Mouse (Mus musculus) hindbrain, embryonic 15.5 days (tissue): ENCODE results near the gene Tmem117. TPM values are rescaled to one million over a fixed set of nuclear protein-coding genes. Genes with fewer than 3 reads are reported as not detected.

Source experiments
- ATAC-seq: fragments of 200-750 bp; cut with Nextera tagmentation; 2 replicates; pipeline ENCODE4 v1.8.0; 2017; ENCODE audit warnings: low read depth, moderate number of reproducible peaks, moderate TSS enrichment; ENCODE audit not compliant: low FRiP score
- H3K27ac ChIP-seq: fragments of 300-500 bp; sonication (generic); replicated peaks from 2 replicates; pipeline ENCODE4 v1.5.1; 2015; ENCODE audit warnings: mild to moderate bottlenecking, inconsistent platforms
- H3K27me3 ChIP-seq: fragments of 300-500 bp; sonication (generic); 2 replicates; pipeline ENCODE4 v1.6.1; 2015; ENCODE audit warnings: control low read depth, inconsistent platforms
- H3K36me3 ChIP-seq: fragments of 300-500 bp; sonication (generic); 2 replicates; pipeline ENCODE4 v1.6.1; 2015; ENCODE audit warnings: control low read depth, inconsistent platforms
- H3K4me1 ChIP-seq: fragments of 300-500 bp; sonication (generic); replicated peaks from 2 replicates; pipeline ENCODE4 v1.6.1; 2015; ENCODE audit warnings: control low read depth, inconsistent platforms
- H3K4me2 ChIP-seq: fragments of 300-500 bp; sonication (generic); 2 replicates; pipeline ENCODE4 v1.6.1; 2015; ENCODE audit warnings: moderate library complexity, mild to moderate bottlenecking, inconsistent platforms
- H3K4me3 ChIP-seq: fragments of 300-500 bp; sonication (generic); 2 replicates; pipeline ENCODE4 v1.5.1; 2015; ENCODE audit warnings: mild to moderate bottlenecking, inconsistent platforms
- H3K9ac ChIP-seq: fragments of 300-500 bp; sonication (generic); 2 replicates; pipeline ENCODE4 v1.6.1; 2015; ENCODE audit warnings: inconsistent platforms
- H3K9me3 ChIP-seq: fragments of 300-500 bp; sonication (generic); 2 replicates; pipeline ENCODE4 v1.6.1; 2016; ENCODE audit warnings: control low read depth, inconsistent platforms
- WGBS: fragments of 180-500 bp; shearing (Covaris S2); methylation state at CpG from one replicate; pipeline ENCODE4 v1.1.7; 2015; 5-methylcytosine and 5-hydroxymethylcytosine counted together
- polyA plus RNA-seq: library from polyadenylated mRNA; unstranded; fragments of >200 nt; fragmentation: Nextera tagmentation; extraction: Ambion mirVana; gene quantifications from 2 replicates; pipeline ENCODE4 v1.2.1, GENCODE M21; 2015

Gene Tmem117
- polyA plus RNA-seq, 1 experiment from 2014 or later = 14.6 TPM

DNA sequence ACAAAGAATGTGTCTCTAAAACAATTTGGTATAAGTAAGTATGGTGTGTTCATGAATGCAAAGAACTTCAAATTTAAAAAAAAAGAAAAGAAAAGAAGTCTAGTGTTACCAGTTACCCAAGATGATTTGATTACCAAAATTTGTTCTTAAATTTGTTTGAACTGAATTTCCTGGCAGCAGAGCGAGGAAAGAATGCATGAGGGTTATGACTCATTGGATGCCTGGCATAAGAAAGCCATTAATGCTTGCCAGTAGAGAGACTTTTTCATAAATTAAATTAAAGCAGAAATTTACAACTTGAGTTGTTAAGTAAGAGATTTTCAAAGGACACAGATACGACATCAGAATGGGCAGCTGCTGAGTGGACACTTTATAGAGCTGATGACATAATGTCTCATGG is 515.1 kb downstream of the Tmem117 start:
- Histone ChIP-seq H3K4me3 (no peak overlapping the region), H3K4me2 (no peak overlapping the region), H3K9ac (no peak overlapping the region), H3K9me3 (no peaks in the 10 kb centered on the region), H3K36me3 (no peaks in the 10 kb centered on the region), H3K4me1 (no peaks in the 10 kb centered on the region), H3K27ac (no peak overlapping the region), H3K27me3 (no peaks in the 10 kb centered on the region)
- no peak for ATAC-seq
- WGBS = 88% methylated on average over 2 of the region's 2 CpGs

- H3K36me3 ChIP-seq = no peaks in the 10 kb centered on the region
- no peaks in the 10 kb centered on the region for H3K4me1 ChIP-seq
- no peak for ATAC-seq
Measured at GRCm38 (mm10) chr15:95145118-95145517, 516.1 kb downstream of the Tmem117 start.

More at GRCm38 (mm10) chr15:95145118-95145517, 516.1 kb downstream of the Tmem117 start:
- no peak overlapping the region for H3K9ac ChIP-seq
- no peaks in the 10 kb centered on the region for H3K9me3 ChIP-seq
- no peak overlapping the region for H3K4me2 ChIP-seq
- no peaks in the 10 kb centered on the region for H3K27me3 ChIP-seq
- H3K4me3 ChIP-seq = no peak overlapping the region
- no peak overlapping the region for H3K27ac ChIP-seq
- 86% methylated on average over 2 of the region's 2 CpGs for WGBS

Other genes with a start within 250 kb of the Tmem117 start
- gene Adamts20, start 163.8 kb upstream of the Tmem117 start, polyA plus RNA-seq = 3.3 and 4.4 TPM in 2 replicates
- 5.8 and 6.2 TPM in 2 replicates for gene Pus7l, start 85.7 kb upstream of the Tmem117 start, polyA plus RNA-seq
- 2.1 and 2.3 TPM in 2 replicates for gene Irak4, start 85.6 kb upstream of the Tmem117 start, polyA plus RNA-seq
- 76.0 and 77.7 TPM in 2 replicates for gene Twf1, start 39.3 kb upstream of the Tmem117 start, polyA plus RNA-seq